Mouse (Mus musculus) frontal cortex, adult 2 months (tissue): ENCODE measurements around the gene Gm11564. TPM values are rescaled to one million over a fixed set of nuclear protein-coding genes. Genes with fewer than 3 reads are reported as not detected.
"Not testable (repeated sequence)": the region's sequence is repeated elsewhere in the genome, so short reads cannot be mapped to it uniquely, and the experiment has no call there.

Experiments used
- DNase-seq, 2 experiments: peaks; one replicate each; pipeline ENCODE4 v3.0.0; 2022; ENCODE audit warnings: low spot score in 1 of 2; ENCODE audit errors: extremely low spot score in 1 of 2
- polyA plus RNA-seq: library from polyadenylated mRNA; depleted of rRNA; stranded (reverse); fragments of >200 nt; gene quantifications from 2 replicates; pipeline ENCODE4 v1.2.3, GENCODE M21; 2012; rRNA removed

Gene Gm11564
- polyA plus RNA-seq = not detected in 2 replicates

DNA sequence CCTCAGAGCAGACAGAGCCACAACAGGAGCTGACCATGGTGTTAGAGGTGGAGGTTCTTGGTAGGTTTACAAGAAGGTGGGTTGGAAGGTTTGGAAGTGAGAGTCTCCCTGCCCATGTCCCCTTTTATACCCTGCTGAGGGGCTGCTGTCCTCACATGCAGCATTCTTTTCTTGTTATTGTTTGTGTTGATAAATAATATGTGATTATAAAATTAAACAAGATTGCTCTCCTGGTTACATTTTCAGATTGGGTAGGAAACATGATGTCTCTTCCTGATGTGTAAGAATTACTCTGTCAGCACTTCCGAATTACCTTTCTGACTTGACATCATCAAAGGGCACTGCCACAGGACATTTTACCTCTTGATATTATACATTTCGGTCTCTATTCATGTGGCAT is at the start of gene Gm11564:
Gm11564 (minus strand) TSS at position 101 of the 400 bp plus-strand sequence.
- DNase-seq = not testable (repeated sequence)

DNA sequence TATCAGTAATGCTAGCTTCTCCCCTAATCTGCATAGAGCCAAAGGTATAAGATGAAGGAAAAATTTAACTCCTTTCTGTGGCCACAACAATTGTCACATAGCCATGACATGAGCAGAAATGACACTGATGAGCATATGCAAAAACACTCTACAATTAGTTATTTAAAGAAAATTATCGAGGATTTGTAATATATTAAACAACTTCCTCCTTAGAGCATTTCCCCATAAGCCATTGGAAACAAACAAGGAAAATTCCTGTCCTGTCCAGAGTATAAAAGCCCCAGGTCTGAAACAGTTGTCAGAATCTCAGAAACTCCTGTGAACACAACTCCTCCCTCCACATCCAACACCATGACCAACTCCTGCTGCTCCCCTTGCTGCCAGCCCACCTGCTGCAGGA is 48.7 kb upstream of the Gm11564 start, which contains the start of gene Gm11559:
Gm11559 (plus strand) TSS at position 301 of the 400 bp plus-strand sequence.
- not testable (repeated sequence) for DNase-seq

DNA sequence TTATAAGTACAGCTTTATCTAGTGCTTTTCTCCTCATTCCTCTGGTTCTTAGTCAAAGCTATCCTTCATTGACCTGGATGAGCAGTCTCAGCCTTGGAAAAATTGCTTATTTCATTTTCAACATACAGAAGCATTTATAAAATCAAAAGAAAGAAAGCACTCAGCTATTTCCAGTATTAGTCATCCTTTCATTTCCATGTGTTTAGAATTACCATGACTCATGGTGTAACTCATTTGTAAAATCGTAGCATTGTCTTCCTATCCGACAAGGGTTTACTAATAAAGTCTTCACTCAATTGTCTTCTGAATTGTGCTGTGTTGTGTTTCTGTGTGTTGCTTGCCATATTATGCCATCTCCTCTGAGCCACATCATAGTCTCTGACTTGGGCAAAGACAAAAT is 43.3 kb upstream of the Gm11564 start:
- DNase-seq = peak in 1 of 2 experiments; percentile 4

DNA sequence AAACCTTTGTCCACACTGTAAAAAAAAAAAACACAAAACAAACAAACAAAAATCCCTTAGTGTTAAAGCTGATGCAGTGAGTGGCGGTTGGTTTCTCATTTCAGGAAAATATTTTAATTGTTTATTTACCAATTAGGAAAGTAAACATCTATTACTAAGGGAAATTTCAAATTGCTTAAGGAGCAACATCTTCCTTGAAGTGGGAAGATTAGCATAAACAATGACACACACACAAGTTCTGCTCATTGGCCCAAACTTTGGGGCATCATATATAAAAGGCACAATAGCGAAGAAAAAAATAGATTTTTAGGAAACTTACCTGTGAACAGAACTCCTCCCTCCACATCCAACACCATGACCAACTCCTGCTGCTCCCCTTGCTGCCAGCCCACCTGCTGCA is 42.2 kb upstream of the Gm11564 start, which contains the start of gene Gm11568:
Gm11568 (plus strand) TSS at position 301 of the 400 bp plus-strand sequence.
- DNase-seq = no peak

DNA sequence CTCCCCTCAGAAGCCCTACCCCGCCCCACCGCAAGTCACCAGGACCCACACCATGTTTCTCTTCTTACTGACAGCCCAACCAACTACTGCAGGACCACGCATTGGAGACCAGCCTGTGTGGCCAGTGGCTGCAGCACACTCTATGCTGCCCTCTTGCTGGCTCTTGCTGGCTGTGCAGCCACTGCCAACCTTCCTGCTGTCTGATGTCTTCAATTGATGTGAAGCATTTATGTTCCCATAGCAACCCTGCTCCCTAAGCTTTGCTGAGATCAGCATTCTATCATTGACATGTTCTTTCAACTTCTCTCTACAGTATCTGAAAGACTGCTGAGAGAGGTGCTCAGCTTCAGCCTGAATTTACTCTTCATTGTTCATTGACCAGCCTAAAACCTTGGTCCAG is 38.7 kb upstream of the Gm11564 start:
- DNase-seq = no peak

DNA sequence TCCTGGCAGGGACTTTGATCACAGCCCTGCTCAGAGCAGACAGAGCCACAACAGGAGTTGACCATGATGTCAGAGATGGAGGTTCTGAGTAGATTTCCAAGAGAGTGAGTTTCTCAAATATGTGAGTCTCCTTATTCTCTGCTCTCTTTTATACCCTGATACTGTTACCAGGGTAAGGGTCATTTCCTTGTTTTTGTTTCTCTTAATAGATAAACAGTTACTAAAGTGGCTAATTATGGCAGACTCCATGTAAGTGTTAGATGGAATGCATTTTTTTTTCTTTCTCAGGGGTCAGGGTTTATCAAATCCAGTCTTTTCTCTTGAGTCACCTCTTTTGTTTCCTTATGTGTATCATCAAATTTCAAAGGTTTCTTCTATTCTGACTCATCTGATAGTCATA is 36.0 kb upstream of the Gm11564 start, which contains the start of gene Krtap4-16:
Krtap4-16 (minus strand) TSS at position 101 of the 400 bp plus-strand sequence.
- DNase-seq = no peak

DNA sequence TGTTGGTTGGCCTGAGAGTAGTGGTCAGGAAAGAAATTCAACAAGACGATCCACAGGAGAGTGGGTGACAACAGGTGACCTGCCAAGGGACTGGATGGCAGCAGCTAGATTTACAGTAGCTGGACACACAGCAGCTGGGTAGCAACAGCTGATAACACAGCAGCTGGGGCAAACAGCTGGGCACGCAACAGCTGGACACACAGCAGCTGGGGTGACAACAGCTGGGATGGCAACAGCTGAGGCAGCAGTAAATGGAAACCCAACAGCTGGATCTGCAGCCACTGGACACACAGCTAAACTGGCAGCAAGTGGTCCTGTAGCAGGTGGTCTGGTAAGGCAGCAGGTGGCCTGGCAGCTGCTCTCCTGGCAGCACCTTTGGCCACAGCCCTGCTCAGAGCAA is 31.3 kb upstream of the Gm11564 start:
- DNase-seq = no peak

DNA sequence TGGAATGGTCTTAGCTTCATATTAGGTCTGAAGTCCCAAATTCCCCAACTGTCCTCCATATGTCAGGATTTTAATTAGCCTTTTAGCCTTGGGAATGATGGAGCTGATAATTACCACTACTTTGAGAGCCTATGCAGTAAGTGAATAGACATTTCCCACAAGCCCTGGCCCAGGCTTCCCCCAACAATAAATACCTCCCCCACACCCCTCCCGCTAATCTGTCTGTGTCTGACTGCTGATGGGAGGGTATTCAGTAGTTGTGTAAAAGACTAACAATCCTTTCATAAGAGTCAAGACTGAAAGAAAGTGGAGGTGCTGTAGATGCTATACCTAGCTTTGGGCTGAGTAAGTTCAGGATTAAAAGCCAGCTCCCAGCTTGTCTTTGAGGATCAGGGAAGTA is 26.7 kb upstream of the Gm11564 start:
- no peak for DNase-seq

DNA sequence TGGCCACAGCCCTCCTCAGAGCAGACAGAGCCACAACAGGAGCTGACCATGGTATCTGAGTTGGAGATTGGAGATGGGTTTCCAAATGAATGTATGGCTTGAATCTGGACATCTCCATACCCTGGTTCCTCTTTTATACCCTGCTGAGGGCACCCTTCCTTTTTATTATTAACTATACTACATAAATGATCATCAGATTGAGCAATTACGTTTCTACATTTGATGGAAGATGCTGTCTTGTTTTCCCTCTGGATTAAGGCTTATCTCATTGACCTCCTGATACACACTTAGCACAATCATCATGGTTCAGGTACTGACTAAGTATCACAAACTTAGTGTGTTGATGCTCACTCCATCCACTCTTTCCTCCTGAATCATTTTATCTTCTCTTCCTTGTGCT is 22.5 kb upstream of the Gm11564 start, which contains the start of gene 2300003K06Rik:
2300003K06Rik (minus strand) TSS at position 101 of the 400 bp plus-strand sequence.
- DNase-seq = no peak

DNA sequence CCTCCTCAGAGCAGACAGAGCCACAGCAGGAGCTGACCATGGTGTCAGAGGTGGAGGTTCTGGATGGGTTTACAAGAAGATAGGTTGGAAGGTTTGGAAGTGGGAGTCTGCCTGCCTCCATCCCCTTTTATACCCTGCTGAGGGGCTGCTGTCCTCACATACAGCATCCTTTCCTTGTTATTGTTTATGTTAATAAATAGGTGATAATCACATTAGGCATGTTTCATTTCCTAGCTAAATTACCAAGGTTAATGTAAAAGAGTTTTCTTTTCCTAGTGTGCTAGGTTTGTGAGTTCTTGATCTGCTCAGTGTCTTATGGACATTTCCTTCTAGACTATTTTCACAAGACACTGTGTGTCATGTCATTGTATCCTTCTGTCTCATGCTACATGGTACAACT is 5.7 kb downstream of the Gm11564 start, which contains the start of gene Krtap4-13:
Krtap4-13 (minus strand) TSS at position 101 of the 400 bp plus-strand sequence.
- DNase-seq = not testable (repeated sequence)

DNA sequence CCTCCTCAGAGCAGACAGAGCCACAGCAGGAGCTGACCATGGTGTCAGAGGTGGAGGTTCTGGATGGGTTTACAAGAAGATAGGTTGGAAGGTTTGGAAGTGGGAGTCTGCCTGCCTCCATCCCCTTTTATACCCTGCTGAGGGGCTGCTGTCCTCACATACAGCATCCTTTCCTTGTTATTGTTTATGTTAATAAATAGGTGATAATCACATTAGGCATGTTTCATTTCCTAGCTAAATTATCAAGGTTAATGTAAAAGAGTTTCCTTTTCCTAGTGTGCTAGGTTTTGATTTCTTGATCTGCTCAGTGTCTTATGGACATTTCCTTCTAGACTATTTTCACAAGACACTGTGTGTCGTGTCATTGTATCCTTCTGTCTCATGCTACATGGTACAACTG is 11.1 kb downstream of the Gm11564 start, which contains the start of gene Gm11554:
Gm11554 (minus strand) TSS at position 101 of the 400 bp plus-strand sequence.
- DNase-seq = not testable (repeated sequence)

DNA sequence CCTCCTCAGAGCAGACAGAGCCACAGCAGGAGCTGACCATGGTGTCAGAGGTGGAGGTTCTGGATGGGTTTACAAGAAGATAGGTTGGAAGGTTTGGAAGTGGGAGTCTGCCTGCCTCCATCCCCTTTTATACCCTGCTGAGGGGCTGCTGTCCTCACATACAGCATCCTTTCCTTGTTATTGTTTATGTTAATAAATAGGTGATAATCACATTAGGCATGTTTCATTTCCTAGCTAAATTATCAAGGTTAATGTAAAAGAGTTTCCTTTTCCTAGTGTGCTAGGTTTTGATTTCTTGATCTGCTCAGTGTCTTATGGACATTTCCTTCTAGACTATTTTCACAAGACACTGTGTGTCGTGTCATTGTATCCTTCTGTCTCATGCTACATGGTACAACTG is 16.6 kb downstream of the Gm11564 start, which contains the start of gene Gm11569:
Gm11569 (minus strand) TSS at position 101 of the 400 bp plus-strand sequence.
- not testable (repeated sequence) for DNase-seq

DNA sequence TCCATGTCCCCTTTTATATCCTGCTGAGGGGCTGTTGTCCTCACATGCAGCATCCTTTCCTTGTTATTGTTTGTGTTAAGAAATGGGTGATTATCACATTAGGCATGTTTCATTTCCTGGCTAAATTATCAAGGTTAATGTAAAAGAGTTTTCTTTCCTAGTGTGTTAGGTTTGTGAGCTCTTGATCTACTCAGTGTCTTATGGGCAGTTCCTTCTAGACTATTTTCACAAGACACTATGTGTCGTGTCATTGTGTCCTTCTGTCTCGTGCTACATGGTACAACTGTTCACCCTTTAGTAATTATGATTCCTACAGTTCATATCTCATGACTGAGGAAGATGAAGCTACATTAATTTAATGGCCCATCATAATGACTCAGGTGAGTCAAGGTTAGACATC is 22.1 kb downstream of the Gm11564 start, which contains the start of gene Gm11596:
Gm11596 (minus strand) TSS at position 101 of the 400 bp plus-strand sequence.
- DNase-seq = no peak

DNA sequence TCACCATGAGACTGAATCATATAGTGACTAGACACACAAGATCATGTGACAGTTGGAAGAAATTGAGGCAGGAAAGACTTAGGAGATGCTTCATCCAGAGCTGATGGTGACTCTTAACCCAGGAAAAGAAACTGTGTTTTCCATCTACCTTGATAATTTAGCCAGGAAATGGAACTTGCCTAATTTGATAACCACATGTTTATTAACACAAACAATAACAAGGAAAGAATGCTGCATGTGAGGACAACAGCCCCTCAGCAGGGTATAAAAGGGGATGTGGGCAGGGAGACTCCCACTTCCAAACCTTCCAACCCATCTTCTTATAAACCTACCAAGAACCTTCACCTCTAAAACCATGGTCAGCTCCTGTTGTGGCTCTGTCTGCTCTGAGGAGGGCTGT is 30.6 kb downstream of the Gm11564 start, which contains the start of gene Krtap4-9:
Krtap4-9 (plus strand) TSS at position 301 of the 400 bp plus-strand sequence.
- DNase-seq = not testable (repeated sequence)

DNA sequence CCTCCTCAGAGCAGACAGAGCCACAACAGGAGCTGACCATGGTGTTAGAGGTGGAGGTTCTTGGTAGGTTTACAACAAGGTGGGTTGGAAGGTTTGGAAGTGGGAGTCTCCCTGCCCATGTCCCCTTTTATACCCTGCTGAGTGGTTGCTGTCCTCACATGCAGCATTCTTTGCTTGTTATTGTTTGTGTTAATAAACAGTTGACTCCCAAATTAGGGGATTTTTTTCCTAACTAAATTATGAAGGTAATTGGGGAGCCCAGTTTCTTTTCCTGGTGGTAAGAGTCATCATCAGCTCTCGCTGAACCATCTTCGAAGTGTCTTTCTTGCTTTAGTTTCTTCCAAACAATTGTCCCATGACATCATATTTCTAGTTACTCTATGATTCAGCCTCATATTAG is 34.9 kb downstream of the Gm11564 start, which contains the start of gene Krtap4-8:
Krtap4-8 (minus strand) TSS at position 101 of the 400 bp plus-strand sequence.
- DNase-seq = no peak

DNA sequence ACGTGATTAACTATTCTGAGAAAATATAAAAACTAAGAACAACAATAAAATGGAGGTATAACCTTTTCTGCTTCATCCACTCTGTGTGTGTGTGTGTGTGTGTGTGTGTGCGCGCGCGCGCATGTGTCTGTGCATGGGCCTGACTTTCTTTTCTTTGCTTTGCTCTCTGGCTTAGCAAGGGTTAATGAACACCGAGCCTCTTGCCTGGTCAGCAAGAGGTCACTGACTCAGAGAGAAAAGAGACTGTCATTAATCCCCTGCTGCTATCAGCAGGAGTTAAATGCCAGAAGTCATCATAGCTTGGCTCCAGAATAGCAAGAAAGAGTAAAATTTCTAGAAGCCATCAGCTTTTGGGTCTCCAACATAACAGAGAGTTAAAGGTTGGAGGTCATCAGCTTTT is 37.1 kb downstream of the Gm11564 start:
- no peak for DNase-seq

DNA sequence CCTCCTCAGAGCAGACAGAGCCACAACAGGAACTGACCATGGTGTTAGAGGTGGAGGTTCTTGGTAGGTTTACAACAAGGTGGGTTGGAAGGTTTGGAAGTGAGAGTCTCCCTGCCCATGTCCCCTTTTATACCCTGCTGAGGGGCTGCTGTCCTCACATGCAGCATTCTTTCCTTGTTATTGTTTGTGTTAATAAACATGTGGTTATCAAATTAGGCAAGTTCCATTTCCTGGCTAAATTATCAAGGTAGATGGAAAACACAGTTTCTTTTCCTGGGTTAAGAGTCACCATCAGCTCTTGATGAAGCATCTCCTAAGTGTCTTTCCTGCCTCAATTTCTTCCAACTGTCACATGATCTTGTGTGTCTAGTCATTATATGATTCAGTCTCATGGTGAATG is 42.7 kb downstream of the Gm11564 start, which contains the start of gene Gm11595:
Gm11595 (minus strand) TSS at position 101 of the 400 bp plus-strand sequence.
- not testable (repeated sequence) for DNase-seq

DNA sequence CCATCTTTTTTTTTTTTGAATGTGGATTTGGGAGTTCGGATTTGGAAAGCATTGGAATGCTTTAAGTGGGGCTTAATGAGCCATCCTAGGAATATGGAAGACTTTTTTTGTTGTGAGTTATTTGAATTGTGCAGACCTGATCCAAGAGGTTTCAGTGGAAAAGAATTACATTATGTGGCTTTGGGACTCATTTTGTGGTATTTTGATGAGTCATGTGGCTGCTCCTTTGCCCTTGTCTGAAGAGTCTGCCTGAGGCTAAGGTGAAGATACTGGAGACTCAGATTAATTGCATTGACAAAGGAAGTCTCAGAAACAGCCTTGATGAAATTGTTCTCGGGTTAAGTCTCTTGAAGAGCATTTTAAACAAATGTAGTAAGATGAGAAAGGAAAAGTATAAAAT is 47.1 kb downstream of the Gm11564 start:
- DNase-seq = no peak
